Mouse (Mus musculus): ENCODE measurements around the gene Grin2c.

- TF ChIP-seq BHLHE40 (IDR thresholded peaks at IDR 0.05; ENCODE audit: borderline replicate concordance, low read depth, low read length): no peak
- no peak for TF ChIP-seq POLR2A (IDR thresholded peaks at IDR 0.05; ENCODE audit: control insufficient read depth in 1 of 2, insufficient read depth in 1 of 2, low read depth in 1 of 2, low read length in 2 of 2, poor library complexity in 1 of 2)
- no peak for TF ChIP-seq CTCF (IDR thresholded peaks at IDR 0.05 in 2 of 3, conservative IDR thresholded peaks at IDR 0.05 in 1 of 3; ENCODE audit: control insufficient read depth in 1 of 3, insufficient read depth in 1 of 3, low read depth in 2 of 3, low read length in 3 of 3, poor library complexity in 1 of 3, severe bottlenecking in 1 of 3)
- TF ChIP-seq JUND (IDR thresholded peaks at IDR 0.05; ENCODE audit: low read depth, low read length): no peak
- TF ChIP-seq E2F4 (IDR thresholded peaks at IDR 0.05; ENCODE audit: borderline replicate concordance, low read depth, low read length): no peak
- TF ChIP-seq CHD2 (IDR thresholded peaks at IDR 0.05; ENCODE audit: low read length): no peak
- no peak for TF ChIP-seq MAFK (IDR thresholded peaks at IDR 0.05; ENCODE audit: borderline replicate concordance, low read depth, low read length)
- no peak for TF ChIP-seq GATA1 (IDR thresholded peaks at IDR 0.05; ENCODE audit: low read depth, low read length)
These were observed 2.5 kb upstream of the Grin2c start for GRCm38 (mm10) chr11:115269330-115270066.

All from MEL (cell line).